Mouse (Mus musculus): Measurements from ENCODE around the gene Pbld1.

GRCm38 (mm10) chr10:63098191-63098590 is 38.2 kb downstream of the Pbld1 start:
- TF ChIP-seq CTCF (IDR thresholded peaks at IDR 0.05; ENCODE audit: low read depth, low read length) (no peak), POLR2A (IDR thresholded peaks at IDR 0.05; ENCODE audit: extremely low read depth, insufficient read depth, low read length) (no peak)
